Mouse (Mus musculus): ENCODE data around the gene Plekha8. TPM values are rescaled to one million over a fixed set of nuclear protein-coding genes. Genes with fewer than 3 reads are reported as not detected.

The Plekha8 gene
- polyA plus RNA-seq, 1 experiment = 6.5 TPM

GRCm38 (mm10) chr6:54686946-54687737, 92.2 kb downstream of the Plekha8 start:
- H3K27ac ChIP-seq (ENCODE audit: insufficient read depth, low read depth, low read length) = peak overlapping the region; percentile 76
- DNase-seq = no peak
- peaks cover 3% of the 10 kb centered on the region; the same call in 1 of the 2 replicates for H3K36me3 ChIP-seq (ENCODE audit: control insufficient read depth, insufficient read depth, low read length)
- H3K27me3 ChIP-seq (replicated peaks; ENCODE audit: control insufficient read depth, insufficient read depth, low read length) = no peaks in the 10 kb centered on the region
- peaks cover 49% of the 10 kb centered on the region for H3K4me1 ChIP-seq (ENCODE audit: control insufficient read depth, insufficient read depth, low read length)
- WGBS = 88% methylated on average over 21 of the region's 21 CpGs
- H3K4me3 ChIP-seq (ENCODE audit: insufficient read depth, low read depth, low read length) = no peak overlapping the region
- no peak for TF ChIP-seq POLR2A (IDR thresholded peaks at IDR 0.05; ENCODE audit: low read depth, low read length)
- TF ChIP-seq CTCF (conservative IDR thresholded peaks at IDR 0.05; ENCODE audit: insufficient read depth, insufficient read length, low read depth, low read length) = no peak

GRCm38 (mm10) chr6:54688467-54689323, 93.8 kb downstream of the Plekha8 start:
- H3K27me3 ChIP-seq (replicated peaks; ENCODE audit: control insufficient read depth, insufficient read depth, low read length) = no peaks in the 10 kb centered on the region
- DNase-seq = peak; percentile 89
- H3K36me3 ChIP-seq (ENCODE audit: control insufficient read depth, insufficient read depth, low read length) = peaks cover 3% of the 10 kb centered on the region; the same call in 1 of the 2 replicates
- peak overlapping the region; percentile 92 for H3K27ac ChIP-seq (ENCODE audit: insufficient read depth, low read depth, low read length)
- WGBS = 59% methylated on average over 18 of the region's 18 CpGs
- no peak for TF ChIP-seq POLR2A (IDR thresholded peaks at IDR 0.05; ENCODE audit: low read depth, low read length)
- no peak for TF ChIP-seq CTCF (conservative IDR thresholded peaks at IDR 0.05; ENCODE audit: insufficient read depth, insufficient read length, low read depth, low read length)
- H3K4me3 ChIP-seq (ENCODE audit: insufficient read depth, low read depth, low read length) = peak overlapping the region; percentile 26
- peaks cover 45% of the 10 kb centered on the region for H3K4me1 ChIP-seq (ENCODE audit: control insufficient read depth, insufficient read depth, low read length)

- peak; percentile 84 for DNase-seq
- H3K27me3 ChIP-seq (replicated peaks; ENCODE audit: control insufficient read depth, insufficient read depth, low read length) = no peaks in the 10 kb centered on the region
- H3K27ac ChIP-seq (ENCODE audit: insufficient read depth, low read depth, low read length) = peak overlapping the region; percentile 92
- no peak for TF ChIP-seq POLR2A (IDR thresholded peaks at IDR 0.05; ENCODE audit: low read depth, low read length)
- no peak for TF ChIP-seq CTCF (conservative IDR thresholded peaks at IDR 0.05; ENCODE audit: insufficient read depth, insufficient read length, low read depth, low read length)
- peaks cover 45% of the 10 kb centered on the region for H3K4me1 ChIP-seq (ENCODE audit: control insufficient read depth, insufficient read depth, low read length)
- 45% methylated on average over 7 of the region's 7 CpGs for WGBS
- peak overlapping the region; percentile 26; the same call in 1 of the 2 replicates for H3K4me3 ChIP-seq (ENCODE audit: insufficient read depth, low read depth, low read length)
- peaks cover 3% of the 10 kb centered on the region; the same call in 1 of the 2 replicates for H3K36me3 ChIP-seq (ENCODE audit: control insufficient read depth, insufficient read depth, low read length)
These were observed 94.8 kb downstream of the Plekha8 start for GRCm38 (mm10) chr6:54689686-54690085.

- Histone ChIP-seq H3K36me3 (ENCODE audit: control insufficient read depth, insufficient read depth, low read length) (peaks cover 3% of the 10 kb centered on the region; the same call in 1 of the 2 replicates), H3K4me1 (ENCODE audit: control insufficient read depth, insufficient read depth, low read length) (peaks cover 41% of the 10 kb centered on the region), H3K27ac (ENCODE audit: insufficient read depth, low read depth, low read length) (peak overlapping the region; percentile 92), H3K27me3 (replicated peaks; ENCODE audit: control insufficient read depth, insufficient read depth, low read length) (no peaks in the 10 kb centered on the region), H3K4me3 (ENCODE audit: insufficient read depth, low read depth, low read length) (no peak overlapping the region)
- TF ChIP-seq POLR2A (IDR thresholded peaks at IDR 0.05; ENCODE audit: low read depth, low read length) (no peak), CTCF (conservative IDR thresholded peaks at IDR 0.05; ENCODE audit: insufficient read depth, insufficient read length, low read depth, low read length) (no peak)
- no peak for DNase-seq
- WGBS = 79% methylated on average over 13 of the region's 13 CpGs
These were observed 95.9 kb downstream of the Plekha8 start for GRCm38 (mm10) chr6:54690838-54691237.

- no peak overlapping the region for H3K4me3 ChIP-seq (ENCODE audit: insufficient read depth, low read depth, low read length)
- H3K27ac ChIP-seq (ENCODE audit: insufficient read depth, low read depth, low read length) = peak overlapping the region; percentile 1; the same call in 1 of the 2 replicates
- peaks cover 3% of the 10 kb centered on the region; the same call in 1 of the 2 replicates for H3K36me3 ChIP-seq (ENCODE audit: control insufficient read depth, insufficient read depth, low read length)
- H3K27me3 ChIP-seq (replicated peaks; ENCODE audit: control insufficient read depth, insufficient read depth, low read length) = no peaks in the 10 kb centered on the region
- 63% methylated on average over 14 of the region's 14 CpGs for whole genome bisulfite sequencing
- H3K4me1 ChIP-seq (ENCODE audit: control insufficient read depth, insufficient read depth, low read length) = peaks cover 41% of the 10 kb centered on the region
- TF ChIP-seq CTCF (conservative IDR thresholded peaks at IDR 0.05; ENCODE audit: insufficient read depth, insufficient read length, low read depth, low read length) (no peak), POLR2A (IDR thresholded peaks at IDR 0.05; ENCODE audit: low read depth, low read length) (no peak)
- DNase-seq = peak; percentile 50
These were observed 96.6 kb downstream of the Plekha8 start for GRCm38 (mm10) chr6:54691368-54692116.

GRCm38 (mm10) chr6:54692201-54692600, 97.3 kb downstream of the Plekha8 start:
- Histone ChIP-seq H3K36me3 (ENCODE audit: control insufficient read depth, insufficient read depth, low read length) (peaks cover 3% of the 10 kb centered on the region; the same call in 1 of the 2 replicates), H3K27me3 (replicated peaks; ENCODE audit: control insufficient read depth, insufficient read depth, low read length) (no peaks in the 10 kb centered on the region), H3K27ac (ENCODE audit: insufficient read depth, low read depth, low read length) (no peak overlapping the region), H3K4me3 (ENCODE audit: insufficient read depth, low read depth, low read length) (no peak overlapping the region), H3K4me1 (ENCODE audit: control insufficient read depth, insufficient read depth, low read length) (peaks cover 41% of the 10 kb centered on the region)
- DNase-seq = no peak
- WGBS = 100% methylated on average over 1 of the region's 1 CpGs
- TF ChIP-seq POLR2A (IDR thresholded peaks at IDR 0.05; ENCODE audit: low read depth, low read length) (no peak), CTCF (conservative IDR thresholded peaks at IDR 0.05; ENCODE audit: insufficient read depth, insufficient read length, low read depth, low read length) (no peak)
